Mouse (Mus musculus) erythroblast, embryonic 14.5 days (primary cell): ENCODE measurements around the gene Gm13279.

Experiments
- GATA1 ChIP-seq: IDR thresholded peaks from 2 replicates; pipeline ENCODE4 v1.6.1; 2012; ENCODE audit warnings: low read length, inconsistent platforms, mixed read lengths
- TAL1 ChIP-seq: IDR thresholded peaks from 3 replicates; pipeline ENCODE4 v1.6.1; 2012; ENCODE audit warnings: low read length, inconsistent platforms, mixed read lengths

DNA sequence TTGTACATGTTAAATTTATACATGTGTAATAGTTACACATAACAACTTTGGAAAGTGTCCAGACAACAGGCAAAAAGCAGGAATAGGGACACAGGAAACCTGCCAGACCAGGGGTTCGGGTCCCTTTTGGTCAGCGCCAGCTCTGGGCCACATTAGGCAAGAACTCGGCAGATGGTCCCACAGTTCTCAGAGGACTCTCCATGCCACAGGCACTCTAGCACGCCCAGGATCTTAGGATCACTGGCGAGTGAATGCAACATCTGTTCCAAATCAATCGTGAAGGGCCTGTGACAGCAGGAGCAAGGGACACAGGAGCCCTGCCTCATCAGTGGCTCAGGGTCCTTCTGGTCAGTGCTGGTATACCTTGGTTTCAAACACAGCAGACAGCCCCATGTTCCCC lies 47.3 kb upstream of the Gm13279 start:
- TF ChIP-seq GATA1 (no peak), TAL1 (no peak)
